32 mouse cellular contexts compared by ENCODE assay signal in genomic region chrX:109137295-109137694, GRCm38 (mm10). TPM values are rescaled to one million over a fixed set of nuclear protein-coding genes. Genes with fewer than 3 reads are reported as not detected.
DNase-seq lines count a peak whose midpoint lies in the region; ATAC-seq and TF ChIP-seq lines count a peak whose summit lies in the region.
"Had no signal": no experiment of that assay in that cellular context is flagged by ENCODE, and none has a peak within 500 bp of the region (broad histone marks: within the 10 kb centered on the region; RNA-seq: fewer than 3 reads in every experiment).

No protein-coding gene starts in this region.

- H3K27me3 ChIP-seq in kidney, embryonic 14.5 days (ENCODE audit: control insufficient read depth, insufficient read depth, low read length), result no peaks in the 10 kb centered on the region
- no peaks in the 10 kb centered on the region for H3K27me3 ChIP-seq in liver, embryonic 15.5 days
- no peaks in the 10 kb centered on the region for H3K27me3 ChIP-seq in hindbrain, embryonic 14.5 days (ENCODE audit: control insufficient read depth, insufficient read depth, low read length)
- H3K27me3 ChIP-seq: CH12.LX; heart, embryonic 15.5 days; hindbrain, embryonic 13.5 days; kidney, embryonic 15.5 days; midbrain, embryonic 15.5 days had no signal

- no peak for TF ChIP-seq CTCF in gastrocnemius, adult 2 months (IDR thresholded peaks at IDR 0.05)
- no peak for TF ChIP-seq CTCF in embryonic fibroblast, embryonic 13.5 days (IDR thresholded peaks at IDR 0.05; ENCODE audit: borderline replicate concordance, insufficient read depth, low read length)

- no peaks in the 10 kb centered on the region for H3K9me3 ChIP-seq in kidney, embryonic 14.5 days (ENCODE audit: control insufficient read depth, low read length)
- no peaks in the 10 kb centered on the region for H3K9me3 ChIP-seq in liver, embryonic 15.5 days (replicated peaks)
- no peaks in the 10 kb centered on the region for H3K9me3 ChIP-seq in hindbrain, embryonic 14.5 days (ENCODE audit: control insufficient read depth, low read length)
- H3K9me3 ChIP-seq: heart, embryonic 15.5 days; hindbrain, embryonic 13.5 days; kidney, embryonic 15.5 days; midbrain, embryonic 10.5 days; midbrain, embryonic 15.5 days had no signal

- H3K36me3 ChIP-seq in kidney, embryonic 14.5 days (ENCODE audit: control insufficient read depth, insufficient read depth, low read length), result no peaks in the 10 kb centered on the region
- no peaks in the 10 kb centered on the region for H3K36me3 ChIP-seq in liver, embryonic 15.5 days (replicated peaks)
- no peaks in the 10 kb centered on the region for H3K36me3 ChIP-seq in hindbrain, embryonic 14.5 days (replicated peaks; ENCODE audit: control insufficient read depth, insufficient read depth)
- H3K36me3 ChIP-seq: heart, embryonic 15.5 days; hindbrain, embryonic 13.5 days; kidney, embryonic 15.5 days; midbrain, embryonic 10.5 days; midbrain, embryonic 15.5 days had no signal

- 0 out of 2 replicates have a peak, but pooled peaks have one; percentile 64 for ATAC-seq in kidney, embryonic 14.5 days (ENCODE audit: low FRiP score, low TSS enrichment)
- ATAC-seq in liver, embryonic 15.5 days (ENCODE audit: insufficient read depth), result peak; percentile 73
- no peak for ATAC-seq in hindbrain, embryonic 14.5 days (ENCODE audit: low FRiP score)
- ATAC-seq: forebrain, embryonic 14.5 days; midbrain, embryonic 15.5 days had no signal

- H3K4me2 ChIP-seq in kidney, embryonic 14.5 days (replicated peaks; ENCODE audit: low read depth, low read length), result no peak overlapping the region
- H3K4me2 ChIP-seq in liver, embryonic 15.5 days, result no peak overlapping the region
- H3K4me2 ChIP-seq in hindbrain, embryonic 14.5 days (replicated peaks), result no peak overlapping the region
- H3K4me2 ChIP-seq: heart, embryonic 15.5 days; hindbrain, embryonic 13.5 days; kidney, embryonic 15.5 days; midbrain, embryonic 15.5 days had no signal

- peak overlapping the region; percentile 48 for H3K27ac ChIP-seq in gastrocnemius, adult 2 months
- no peak overlapping the region for H3K27ac ChIP-seq in kidney, embryonic 14.5 days (ENCODE audit: low read depth, low read length)
- no peak overlapping the region for H3K27ac ChIP-seq in liver, embryonic 15.5 days (replicated peaks)
- H3K27ac ChIP-seq in embryonic fibroblast, embryonic 13.5 days (ENCODE audit: insufficient read depth, low read length), result peak overlapping the region; percentile 78; the same call in 1 of the 2 replicates
- no peak overlapping the region for H3K27ac ChIP-seq in hindbrain, embryonic 14.5 days
- H3K27ac ChIP-seq: heart, embryonic 15.5 days; hindbrain, embryonic 13.5 days; kidney, embryonic 15.5 days; midbrain, embryonic 10.5 days; midbrain, embryonic 15.5 days; stomach, postnatal 0 days had no signal

- no peak for DNase-seq in gastrocnemius, adult 2 months
- no peak for DNase-seq in gastrocnemius, postnatal 4 days (ENCODE audit: low spot score in 2 of 2)
- no peak for DNase-seq in kidney, adult 11 months
- DNase-seq in liver, result no peak
- DNase-seq in hindbrain, embryonic 14.5 days (ENCODE audit: low spot score), result no peak
- DNase-seq: adrenal gland, postnatal 14 days; cerebellum, adult 11 months; cerebellum, adult 9-10 months; cerebellum, postnatal 36 days; gastrocnemius, postnatal 25 days; heart, postnatal 4 days; kidney, postnatal 4 days; layer of hippocampus, postnatal 36 days; left cerebral cortex, postnatal 4 days; right cerebral cortex, postnatal 4 days; thymus, adult 18-20 months; thymus, postnatal 25 days had no signal

- no peak overlapping the region for H3K4me3 ChIP-seq in gastrocnemius, adult 2 months
- H3K4me3 ChIP-seq in kidney, embryonic 14.5 days (ENCODE audit: low read length), result no peak overlapping the region
- no peak overlapping the region for H3K4me3 ChIP-seq in liver, embryonic 15.5 days (replicated peaks)
- H3K4me3 ChIP-seq in embryonic fibroblast, embryonic 13.5 days (ENCODE audit: insufficient read depth, low read length), result no peak overlapping the region
- no peak overlapping the region for H3K4me3 ChIP-seq in hindbrain, embryonic 14.5 days (replicated peaks; ENCODE audit: low read length)
- H3K4me3 ChIP-seq: heart, embryonic 15.5 days; hindbrain, embryonic 13.5 days; kidney, embryonic 15.5 days; midbrain, embryonic 10.5 days; midbrain, embryonic 15.5 days had no signal

- no peak overlapping the region for H3K9ac ChIP-seq in kidney, embryonic 14.5 days (ENCODE audit: low read depth, low read length)
- H3K9ac ChIP-seq in liver, embryonic 15.5 days, result no peak overlapping the region
- no peak overlapping the region for H3K9ac ChIP-seq in hindbrain, embryonic 14.5 days
- H3K9ac ChIP-seq: heart, embryonic 15.5 days; hindbrain, embryonic 13.5 days; kidney, embryonic 15.5 days; midbrain, embryonic 15.5 days had no signal

- WGBS in kidney, embryonic 14.5 days, result 60% methylated on average over 2 of the region's 2 CpGs
- 52% methylated on average over 2 of the region's 2 CpGs for WGBS in liver, embryonic 15.5 days (ENCODE audit: insufficient replicate concordance)
- 78% methylated on average over 2 of the region's 2 CpGs for WGBS in hindbrain, embryonic 14.5 days

- H3K4me1 ChIP-seq in kidney, embryonic 14.5 days (ENCODE audit: control insufficient read depth, insufficient read depth, low read length), result no peaks in the 10 kb centered on the region
- no peaks in the 10 kb centered on the region for H3K4me1 ChIP-seq in liver, embryonic 15.5 days (replicated peaks)
- H3K4me1 ChIP-seq in embryonic fibroblast, embryonic 13.5 days (ENCODE audit: control insufficient read depth, insufficient read depth, low read length), result peaks cover 7% of the 10 kb centered on the region
- no peaks in the 10 kb centered on the region; the same call in 1 of the 2 replicates for H3K4me1 ChIP-seq in hindbrain, embryonic 14.5 days (replicated peaks; ENCODE audit: control insufficient read depth, insufficient read depth, low read length)
- H3K4me1 ChIP-seq: heart, embryonic 15.5 days; hindbrain, embryonic 13.5 days; kidney, embryonic 15.5 days; midbrain, embryonic 10.5 days; midbrain, embryonic 15.5 days had no signal

- intact Hi-C loops in gastrocnemius, adult 2 months (cut with DNase I), result no loop called here

- TF ChIP-seq POLR2A in embryonic fibroblast, embryonic 13.5 days (IDR thresholded peaks at IDR 0.05; ENCODE audit: low read depth, low read length), result no peak

RNA-seq across cellular contexts. Expression of gene Sh3bgrl, which starts 42.1 kb away (rescaled TPM):
- total RNA-seq in gastrocnemius, adult 2 months (2021), result 10 to 100 TPM; 10.7 to 12.7 TPM
- 10 to 100 TPM; 53.4 to 55.2 TPM for total RNA-seq in gastrocnemius, postnatal 4 days (2021)
- polyA plus RNA-seq in kidney, embryonic 14.5 days (2014; fragmentation: Nextera tagmentation; extraction: Ambion mirVana), result 145 and 169 TPM in 2 replicates
- polyA plus RNA-seq in liver, embryonic 15.5 days (2015; fragmentation: Nextera tagmentation; extraction: Ambion mirVana), result 44.1 and 47.5 TPM in 2 replicates
- 332 and 399 TPM in 2 replicates for polyA plus RNA-seq in embryonic fibroblast, embryonic 13.5 days (2011; ENCODE audit: insufficient read length, low read depth, missing spikeins)
- 161 and 184 TPM in 2 replicates for polyA plus RNA-seq in hindbrain, embryonic 14.5 days (2014; fragmentation: Nextera tagmentation; extraction: Ambion mirVana)

RNA-seq across cellular contexts. Expression of gene Gm6377, which starts 59.3 kb away (rescaled TPM):
- not detected for total RNA-seq in gastrocnemius, adult 2 months (2021)
- total RNA-seq in gastrocnemius, postnatal 4 days (2021), result under 1 TPM; 0.12 to 0.18 TPM
- polyA plus RNA-seq in kidney, embryonic 14.5 days (2014; fragmentation: Nextera tagmentation; extraction: Ambion mirVana), result 0.11 and 0.22 TPM in 2 replicates
- polyA plus RNA-seq in liver, embryonic 15.5 days (2015; fragmentation: Nextera tagmentation; extraction: Ambion mirVana), result 0.16 and 0.26 TPM in 2 replicates
- polyA plus RNA-seq in embryonic fibroblast, embryonic 13.5 days (2011; ENCODE audit: insufficient read length, low read depth, missing spikeins), result 0.30 TPM in 1 of 2 replicates, not detected in the other
- 0.09 TPM in 1 of 2 replicates, not detected in the other for polyA plus RNA-seq in hindbrain, embryonic 14.5 days (2014; fragmentation: Nextera tagmentation; extraction: Ambion mirVana)
- total RNA-seq: adrenal gland, postnatal 14 days; ES-E14; gastrocnemius, postnatal 25 days; layer of hippocampus, adult 8-10 months; layer of hippocampus, postnatal 36 days; left cerebral cortex, postnatal 4 days had no signal
- polyA plus RNA-seq: embryonic facial prominence, embryonic 11.5 days; neural tube, embryonic 11.5 days had no signal

Comparison
In these comparisons a context has a peak if more than half of its experiments do, and no peak if none do; other contexts are left out.
1. H3K27ac ChIP-seq: peak in gastrocnemius, adult 2 months (single experiment) and embryonic fibroblast, embryonic 13.5 days (single experiment); none in kidney, embryonic 14.5 days (single experiment), liver, embryonic 15.5 days (single experiment) and hindbrain, embryonic 14.5 days (single experiment).